Mouse (Mus musculus): ENCODE measurements around the gene Mrps23. TPM values are rescaled to one million over a fixed set of nuclear protein-coding genes. Genes with fewer than 3 reads are reported as not detected.

Gene Mrps23
- 80.7 and 93.9 TPM in 2 replicates for polyA plus RNA-seq (2015; fragmentation: Nextera tagmentation; extraction: Ambion mirVana)

GRCm38 (mm10) chr11:88203712-88204532 is at the start of gene Mrps23:
Gene Mrps23 (plus strand): TSS chr11:88204388.
- Histone ChIP-seq H3K36me3 (no peaks in the 10 kb centered on the region; the same call in 1 of the 2 replicates), H3K9me3 (replicated peaks) (no peaks in the 10 kb centered on the region), H3K4me3 (peak within 1 kb of the TSS; percentile 73), H3K4me2 (peak within 1 kb of the TSS; percentile 81), H3K27me3 (no peaks in the 10 kb centered on the region), H3K4me1 (replicated peaks) (peaks cover 54% of the 10 kb centered on the region), H3K27ac (peak within 1 kb of the TSS; percentile 95), H3K9ac (peak within 1 kb of the TSS; percentile 76)
- WGBS = under 1% methylated on average over 51 of the region's 51 CpGs
- peak; percentile 89 for ATAC-seq (replicated peaks; ENCODE audit: insufficient number of reproducible peaks, insufficient read depth, low FRiP score, low read depth)

DNA sequence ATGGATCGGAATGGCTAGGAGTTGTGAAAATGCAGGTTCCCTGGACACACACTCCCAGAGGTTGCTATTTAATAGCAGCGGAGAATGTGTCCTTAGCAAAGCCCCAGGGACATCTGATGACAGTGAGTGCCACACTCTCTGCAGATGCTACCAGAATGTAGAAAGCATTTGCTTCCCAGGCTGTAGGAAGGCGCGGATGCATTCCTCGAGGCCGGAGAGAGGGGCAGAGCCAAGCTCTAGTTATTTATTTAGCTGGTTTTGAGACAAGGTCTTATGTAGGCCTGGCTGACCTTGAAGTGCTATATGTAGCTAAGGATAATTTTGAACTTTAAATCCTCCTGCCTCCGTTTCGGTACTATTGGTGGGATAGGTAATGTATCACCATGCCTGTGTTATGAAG is 49.7 kb upstream of the Mrps23 start:
- ATAC-seq (replicated peaks; ENCODE audit: insufficient number of reproducible peaks, insufficient read depth, low FRiP score, low read depth) = no peak
- Histone ChIP-seq H3K27ac (peak overlapping the region; percentile 77), H3K9me3 (replicated peaks) (no peaks in the 10 kb centered on the region), H3K27me3 (no peaks in the 10 kb centered on the region), H3K36me3 (no peaks in the 10 kb centered on the region), H3K9ac (no peak overlapping the region), H3K4me1 (replicated peaks) (peaks cover 72% of the 10 kb centered on the region), H3K4me2 (no peak overlapping the region), H3K4me3 (no peak overlapping the region)
- WGBS = 47% methylated on average over 8 of the region's 8 CpGs

DNA sequence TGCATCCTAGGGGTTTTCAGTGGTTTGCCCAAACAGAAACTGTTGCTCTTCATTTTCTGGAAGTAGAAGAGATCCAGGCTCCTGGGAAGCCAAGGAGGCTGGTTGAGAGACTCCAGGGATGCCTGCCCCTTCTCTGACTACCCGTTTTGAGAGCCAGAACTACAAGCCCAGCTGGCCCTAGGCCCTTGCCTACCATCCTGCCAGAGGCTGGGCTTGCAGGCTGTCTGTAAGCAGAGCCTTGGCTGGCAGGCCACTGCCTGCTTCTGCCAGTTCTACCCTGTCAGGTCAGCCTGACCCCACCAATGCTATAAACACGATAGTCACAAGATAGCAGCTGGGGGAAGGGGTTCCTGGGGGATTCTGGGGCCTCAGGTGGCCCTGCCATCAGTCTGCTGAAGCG is 48.7 kb upstream of the Mrps23 start:
- Histone ChIP-seq H3K4me2 (no peak overlapping the region), H3K36me3 (no peaks in the 10 kb centered on the region), H3K9ac (peak overlapping the region; percentile 32; the same call in 1 of the 2 replicates), H3K27ac (peak overlapping the region; percentile 77), H3K9me3 (replicated peaks) (no peaks in the 10 kb centered on the region), H3K4me3 (no peak overlapping the region), H3K4me1 (replicated peaks) (peaks cover 82% of the 10 kb centered on the region), H3K27me3 (no peaks in the 10 kb centered on the region)
- WGBS = 49% methylated on average over 3 of the region's 3 CpGs
- ATAC-seq (replicated peaks; ENCODE audit: insufficient number of reproducible peaks, insufficient read depth, low FRiP score, low read depth) = no peak

- no peaks in the 10 kb centered on the region for H3K9me3 ChIP-seq (replicated peaks)
- H3K9ac ChIP-seq = 0 out of 2 replicates have a peak overlapping the region, but pooled peaks have one; percentile 32
- H3K4me1 ChIP-seq (replicated peaks) = peaks cover 87% of the 10 kb centered on the region
- no peaks in the 10 kb centered on the region for H3K36me3 ChIP-seq
- H3K4me2 ChIP-seq = no peak overlapping the region
- WGBS = 55% methylated on average over 8 of the region's 8 CpGs
- ATAC-seq (replicated peaks; ENCODE audit: insufficient number of reproducible peaks, insufficient read depth, low FRiP score, low read depth) = no peak
- H3K27me3 ChIP-seq = no peaks in the 10 kb centered on the region
- H3K4me3 ChIP-seq = no peak overlapping the region
- peak overlapping the region; percentile 77 for H3K27ac ChIP-seq
Observed at GRCm38 (mm10) chr11:88155998-88156397, 48.2 kb upstream of the Mrps23 start.

DNA sequence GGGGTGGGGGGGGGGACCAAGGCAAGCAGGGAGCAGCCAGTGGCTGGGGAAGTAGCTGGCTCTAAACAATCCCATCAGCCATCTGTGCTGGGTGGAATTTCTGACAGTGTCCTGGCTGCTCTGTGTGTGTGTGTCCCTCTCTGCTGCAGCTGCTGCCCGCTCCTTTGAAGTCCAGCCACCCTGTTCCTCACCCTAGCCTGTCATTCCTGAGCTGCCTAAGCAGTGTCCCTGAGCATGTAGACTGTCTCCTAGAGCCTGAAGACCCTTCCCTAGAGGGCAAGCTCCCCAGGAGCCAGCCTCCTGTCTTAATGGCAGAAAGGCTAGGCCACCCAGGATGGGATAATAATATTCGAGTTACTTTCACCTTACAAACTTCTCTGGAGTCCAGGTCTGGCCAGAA is 47.8 kb upstream of the Mrps23 start:
- Histone ChIP-seq H3K9ac (no peak overlapping the region; the same call in 1 of the 2 replicates), H3K4me2 (no peak overlapping the region), H3K27ac (peak overlapping the region; percentile 77), H3K36me3 (no peaks in the 10 kb centered on the region), H3K4me3 (no peak overlapping the region), H3K4me1 (replicated peaks) (peaks cover 85% of the 10 kb centered on the region), H3K9me3 (replicated peaks) (no peaks in the 10 kb centered on the region), H3K27me3 (no peaks in the 10 kb centered on the region)
- no peak for ATAC-seq (replicated peaks; ENCODE audit: insufficient number of reproducible peaks, insufficient read depth, low FRiP score, low read depth)
- 43% methylated on average over 2 of the region's 2 CpGs for WGBS

DNA sequence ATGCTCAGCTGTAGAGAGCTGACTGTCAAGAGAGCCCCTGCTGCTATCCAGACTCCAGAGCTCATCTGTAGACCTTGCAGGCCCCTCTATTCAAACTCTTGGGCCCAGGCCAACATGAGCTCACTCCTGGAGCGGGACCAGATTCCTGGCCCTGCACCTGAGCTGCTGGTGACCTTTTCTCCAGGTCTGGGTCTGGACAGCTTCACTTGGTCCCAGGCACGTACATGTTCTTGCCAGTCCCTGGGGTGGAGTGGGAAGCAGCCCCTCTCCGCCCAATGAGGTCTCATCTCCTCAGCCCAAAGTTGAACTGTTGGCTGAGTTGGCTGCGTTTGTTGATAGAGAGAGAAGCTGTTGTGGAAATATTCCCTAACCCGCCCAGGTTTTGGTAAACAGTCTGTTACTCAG is 45.3 kb upstream of the Mrps23 start:
- ATAC-seq (replicated peaks; ENCODE audit: insufficient number of reproducible peaks, insufficient read depth, low FRiP score, low read depth) = peak; percentile 49
- no peaks in the 10 kb centered on the region for H3K27me3 ChIP-seq
- 29% methylated on average over 5 of the region's 5 CpGs for WGBS
- H3K4me3 ChIP-seq = no peak overlapping the region
- peak overlapping the region; percentile 18; the same call in 1 of the 2 replicates for H3K9ac ChIP-seq
- H3K9me3 ChIP-seq (replicated peaks) = no peaks in the 10 kb centered on the region
- H3K27ac ChIP-seq = peak overlapping the region; percentile 98
- H3K4me1 ChIP-seq (replicated peaks) = peaks cover 78% of the 10 kb centered on the region
- H3K4me2 ChIP-seq = peak overlapping the region; percentile 35
- H3K36me3 ChIP-seq = no peaks in the 10 kb centered on the region

- Histone ChIP-seq H3K9ac (peak overlapping the region; percentile 18; the same call in 1 of the 2 replicates), H3K9me3 (replicated peaks) (no peaks in the 10 kb centered on the region), H3K27ac (peak overlapping the region; percentile 98), H3K36me3 (no peaks in the 10 kb centered on the region), H3K4me3 (no peak overlapping the region), H3K4me2 (peak overlapping the region; percentile 35), H3K27me3 (no peaks in the 10 kb centered on the region), H3K4me1 (replicated peaks) (peaks cover 76% of the 10 kb centered on the region)
- WGBS = 50% methylated on average over 11 of the region's 11 CpGs
- ATAC-seq (replicated peaks; ENCODE audit: insufficient number of reproducible peaks, insufficient read depth, low FRiP score, low read depth) = no peak
Observed at GRCm38 (mm10) chr11:88159389-88159788, 44.8 kb upstream of the Mrps23 start.

DNA sequence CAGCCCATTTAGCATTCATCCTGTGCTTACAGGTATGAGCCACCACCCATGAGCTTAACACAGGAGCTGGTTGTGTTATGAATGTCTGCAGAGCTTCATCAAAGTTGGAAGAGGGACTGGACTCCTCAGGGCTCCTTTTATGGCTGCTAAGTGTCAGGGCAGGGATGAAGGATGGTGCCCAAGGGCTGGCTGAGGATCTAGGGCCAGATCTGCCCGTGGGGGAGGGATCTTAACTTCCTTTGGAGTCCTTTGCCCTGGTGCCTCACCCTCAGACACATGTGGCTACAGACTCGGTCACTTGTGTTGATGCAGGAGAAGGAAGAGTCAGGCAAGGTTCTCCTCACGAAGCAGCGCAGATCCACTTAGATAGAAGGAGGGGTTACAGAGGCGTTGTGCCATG is 43.9 kb upstream of the Mrps23 start:
- WGBS = 61% methylated on average over 5 of the region's 5 CpGs
- H3K36me3 ChIP-seq = no peaks in the 10 kb centered on the region
- H3K4me2 ChIP-seq = no peak overlapping the region
- H3K9ac ChIP-seq = no peak overlapping the region; the same call in 1 of the 2 replicates
- ATAC-seq (replicated peaks; ENCODE audit: insufficient number of reproducible peaks, insufficient read depth, low FRiP score, low read depth) = no peak
- H3K27me3 ChIP-seq = no peaks in the 10 kb centered on the region
- 0 out of 2 replicates have a peak overlapping the region, but pooled peaks have one; percentile 48 for H3K4me3 ChIP-seq
- H3K4me1 ChIP-seq (replicated peaks) = peaks cover 74% of the 10 kb centered on the region
- H3K27ac ChIP-seq = peak overlapping the region; percentile 98
- H3K9me3 ChIP-seq (replicated peaks) = no peaks in the 10 kb centered on the region

DNA sequence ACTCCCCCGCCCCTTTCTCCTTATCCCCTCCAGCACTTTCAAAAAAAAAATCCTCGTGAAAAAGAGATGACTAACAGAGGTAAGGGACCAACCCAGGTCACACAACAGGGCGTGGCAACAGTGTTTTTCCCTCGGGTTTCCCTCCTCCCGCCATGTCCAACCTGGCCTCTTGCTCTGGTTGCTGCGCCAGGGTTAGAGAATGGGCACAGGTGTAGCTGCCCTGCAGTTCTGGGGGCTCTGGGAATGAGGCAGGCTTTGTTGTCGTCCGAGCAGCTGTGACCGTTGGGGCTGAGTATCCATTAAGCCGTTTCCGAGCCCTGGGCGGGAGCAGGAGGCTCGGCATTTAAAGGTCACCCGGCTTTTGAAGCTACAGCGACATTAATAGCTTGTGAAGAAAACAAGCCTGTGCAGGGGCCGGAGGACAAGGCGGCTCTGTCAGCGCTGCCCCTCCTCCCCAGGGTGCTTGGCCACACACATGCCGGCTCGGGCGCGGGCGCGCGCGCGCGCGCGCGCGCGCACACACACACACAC is 43.1 kb upstream of the Mrps23 start:
- H3K36me3 ChIP-seq = no peaks in the 10 kb centered on the region
- peak overlapping the region; percentile 84 for H3K4me2 ChIP-seq
- H3K4me1 ChIP-seq (replicated peaks) = peaks cover 74% of the 10 kb centered on the region
- H3K4me3 ChIP-seq = peak overlapping the region; percentile 48
- WGBS = under 1% methylated on average over 32 of the region's 33 CpGs
- ATAC-seq (replicated peaks; ENCODE audit: insufficient number of reproducible peaks, insufficient read depth, low FRiP score, low read depth) = peak; percentile 36
- peak overlapping the region; percentile 67 for H3K9ac ChIP-seq
- peak overlapping the region; percentile 98 for H3K27ac ChIP-seq
- H3K9me3 ChIP-seq (replicated peaks) = no peaks in the 10 kb centered on the region
- H3K27me3 ChIP-seq = no peaks in the 10 kb centered on the region

DNA sequence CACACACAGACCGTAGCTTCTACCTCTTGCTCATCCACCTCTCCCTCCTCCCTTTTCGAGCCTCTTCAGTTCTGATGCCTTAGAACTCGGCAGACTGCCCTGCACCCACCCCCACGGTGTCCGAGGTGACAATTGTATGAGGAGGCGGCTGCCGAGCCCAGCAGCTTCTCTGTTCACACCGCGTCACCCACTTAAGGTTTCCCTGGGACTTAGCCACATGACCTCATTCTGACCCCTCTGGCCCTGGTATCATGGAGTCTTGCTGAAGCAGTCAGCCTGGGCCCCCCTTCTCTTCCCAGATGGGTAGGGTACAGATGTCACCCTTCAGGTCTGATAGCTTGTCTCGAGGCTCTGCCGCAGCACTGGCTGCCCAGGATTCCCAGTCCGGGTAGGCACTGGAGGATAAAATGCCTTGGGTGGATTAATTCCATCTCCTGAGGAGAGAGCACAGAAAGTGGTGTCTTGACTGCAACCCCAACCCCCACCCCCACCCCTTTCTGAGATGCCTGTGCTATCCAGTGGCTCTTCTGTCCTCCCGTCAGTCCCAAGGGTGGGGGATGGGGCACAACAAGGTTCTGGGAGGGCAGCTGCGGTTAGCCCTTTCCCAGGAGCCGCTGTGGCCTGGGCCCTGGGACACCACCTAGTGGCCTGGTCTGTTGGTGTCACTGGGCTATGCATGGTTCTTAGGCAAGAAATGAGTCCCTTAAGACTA is 42.4 kb upstream of the Mrps23 start:
- Histone ChIP-seq H3K4me3 (peak overlapping the region; percentile 48), H3K9me3 (replicated peaks) (no peaks in the 10 kb centered on the region), H3K27ac (peak overlapping the region; percentile 98), H3K9ac (peak overlapping the region; percentile 40), H3K4me2 (peak overlapping the region; percentile 84), H3K27me3 (no peaks in the 10 kb centered on the region), H3K36me3 (no peaks in the 10 kb centered on the region), H3K4me1 (replicated peaks) (peaks cover 74% of the 10 kb centered on the region)
- ATAC-seq (replicated peaks; ENCODE audit: insufficient number of reproducible peaks, insufficient read depth, low FRiP score, low read depth) = peak; percentile 51
- WGBS = 1% methylated on average over 14 of the region's 15 CpGs

- WGBS = 51% methylated on average over 4 of the region's 4 CpGs
- H3K4me2 ChIP-seq = no peak overlapping the region
- peaks cover 67% of the 10 kb centered on the region for H3K4me1 ChIP-seq (replicated peaks)
- no peak for ATAC-seq (replicated peaks; ENCODE audit: insufficient number of reproducible peaks, insufficient read depth, low FRiP score, low read depth)
- no peak overlapping the region for H3K4me3 ChIP-seq
- no peaks in the 10 kb centered on the region for H3K27me3 ChIP-seq
- no peaks in the 10 kb centered on the region for H3K36me3 ChIP-seq
- H3K9me3 ChIP-seq (replicated peaks) = no peaks in the 10 kb centered on the region
- no peak overlapping the region for H3K9ac ChIP-seq
- peak overlapping the region; percentile 43; the same call in 1 of the 2 replicates for H3K27ac ChIP-seq
Observed at GRCm38 (mm10) chr11:88162740-88163139, 41.4 kb upstream of the Mrps23 start.
